Mouse (Mus musculus) gonadal fat pad, adult 2 months (tissue): ENCODE data around the gene Perm1. TPM values are rescaled to one million over a fixed set of nuclear protein-coding genes. Genes with fewer than 3 reads are reported as not detected.

Experiments
- DNase-seq: peaks from one replicate; pipeline ENCODE4 v3.0.0-alpha.2; 2012; ENCODE audit warnings: low read depth
- polyA plus RNA-seq: library from polyadenylated mRNA; depleted of rRNA; stranded (reverse); fragments of >200 nt; gene quantifications from 2 replicates; pipeline ENCODE4 v1.2.3, GENCODE M21; 2012; rRNA removed

Perm1 gene
- polyA plus RNA-seq, 1 experiment = 0.55 TPM

DNA sequence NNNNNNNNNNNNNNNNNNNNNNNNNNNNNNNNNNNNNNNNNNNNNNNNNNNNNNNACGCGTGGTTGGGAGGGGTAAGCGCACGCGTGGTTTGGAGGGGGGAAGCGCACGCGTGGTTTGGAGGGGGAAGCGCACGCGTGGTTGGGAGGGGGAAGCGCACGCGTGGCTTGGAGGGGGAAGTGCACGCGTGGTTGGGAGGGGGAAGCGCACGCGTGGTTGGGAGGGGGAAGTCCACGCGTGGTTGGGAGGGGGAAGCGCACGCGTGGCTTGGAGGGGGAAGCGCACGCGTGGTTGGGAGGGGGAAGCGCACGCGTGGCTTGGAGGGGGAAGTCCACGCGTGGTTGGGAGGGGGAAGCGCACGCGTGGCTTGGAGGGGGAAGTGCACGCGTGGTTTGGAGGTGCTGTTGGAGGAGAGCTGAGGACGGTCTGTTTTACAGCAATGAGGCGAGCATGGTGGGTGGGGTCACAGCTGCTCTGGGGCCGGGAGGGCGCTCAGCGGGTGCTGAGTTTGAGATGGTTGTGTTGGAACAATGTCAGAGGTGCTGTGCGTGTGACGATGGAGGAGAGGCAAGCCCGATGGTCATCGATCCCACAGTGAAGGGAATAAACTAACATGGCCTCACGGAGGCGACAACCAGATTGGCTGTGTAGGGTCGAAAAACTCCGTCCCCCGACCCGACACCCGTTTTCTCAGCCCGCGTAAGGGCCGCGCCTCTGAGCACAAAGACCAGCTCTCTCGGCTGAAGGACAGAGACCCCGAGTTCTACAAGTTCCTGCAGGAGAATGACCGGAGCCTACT is 21.2 kb downstream of the Perm1 start:
- DNase-seq = no peak

DNA sequence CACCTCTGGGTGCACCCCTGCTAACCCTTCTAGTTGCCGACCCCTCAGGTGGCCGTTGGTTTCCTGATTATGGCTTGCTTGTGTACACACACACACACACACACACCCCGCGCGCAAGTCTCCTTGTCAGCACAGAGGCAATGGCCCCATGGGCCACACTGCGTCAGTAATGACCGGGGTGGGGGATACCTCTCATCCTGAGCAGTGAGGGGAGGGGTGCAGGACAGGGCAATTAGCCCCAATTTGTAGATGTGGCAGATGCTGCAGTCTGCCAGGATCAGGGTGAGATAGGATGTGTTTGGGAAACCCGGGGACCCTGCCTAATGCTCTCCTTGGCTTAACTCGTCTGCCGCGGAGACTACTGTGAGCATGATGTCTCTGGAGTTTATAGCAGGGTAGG is 33.9 kb downstream of the Perm1 start:
- DNase-seq = no peak

DNA sequence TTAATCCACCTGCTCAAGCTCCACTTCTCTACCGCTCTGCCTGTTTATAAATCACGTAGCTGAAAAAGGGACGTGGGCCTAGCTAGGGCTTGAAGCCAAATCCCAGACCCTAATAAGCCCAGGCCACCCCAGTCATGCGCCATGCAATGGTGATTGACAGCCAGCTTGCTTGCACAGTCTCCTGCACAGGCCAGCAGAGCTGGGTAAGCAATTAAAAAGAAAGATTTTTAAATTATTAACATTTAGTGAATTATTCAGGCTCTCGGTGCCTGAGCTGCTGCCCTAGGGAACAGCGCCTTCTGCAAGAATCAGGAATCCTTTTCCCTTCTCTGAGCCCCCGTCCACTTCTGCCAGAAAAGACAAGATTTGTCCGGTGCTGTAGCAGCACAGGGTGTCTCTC is 35.4 kb downstream of the Perm1 start:
- DNase-seq = no peak

DNA sequence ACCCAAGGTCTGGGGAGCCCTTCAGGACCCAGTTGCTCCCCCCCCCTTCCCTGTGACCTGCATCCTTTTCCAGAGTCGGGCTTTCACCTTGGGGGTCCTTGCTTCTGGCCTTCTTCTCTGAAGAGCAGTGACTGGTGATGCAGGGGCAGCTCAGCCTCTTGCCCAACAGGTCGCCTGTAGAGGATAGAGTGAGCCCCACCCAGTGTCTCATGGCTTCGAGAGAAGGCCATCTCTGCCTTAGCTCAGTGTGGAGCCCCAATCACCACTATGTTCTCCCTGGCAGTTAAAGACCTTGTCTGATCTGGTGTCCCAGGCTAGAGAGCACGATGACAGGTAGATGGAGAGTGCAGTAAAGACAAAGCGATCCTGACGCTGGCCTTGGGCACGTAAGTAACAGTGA is 36.5 kb downstream of the Perm1 start:
- no peak for DNase-seq

DNA sequence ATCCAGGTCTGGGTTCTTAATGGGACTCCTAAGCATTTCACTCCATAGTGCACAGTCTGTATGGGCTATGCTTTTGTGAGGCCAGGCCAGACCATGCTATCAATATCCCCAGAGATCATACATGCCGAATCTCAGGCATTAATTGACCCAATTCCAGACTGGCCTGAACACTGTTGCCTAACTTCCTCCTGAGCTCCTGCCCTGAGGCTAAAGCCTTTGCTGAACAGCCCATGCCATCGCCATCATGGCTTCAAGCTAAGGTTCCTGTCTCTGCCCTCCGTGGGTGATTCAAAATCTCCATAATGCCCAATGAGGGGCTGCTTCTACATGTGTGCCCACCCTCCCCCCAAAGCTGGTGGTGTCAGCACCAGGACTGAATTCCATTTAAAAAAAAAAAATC is 37.0 kb downstream of the Perm1 start:
- no peak for DNase-seq

DNA sequence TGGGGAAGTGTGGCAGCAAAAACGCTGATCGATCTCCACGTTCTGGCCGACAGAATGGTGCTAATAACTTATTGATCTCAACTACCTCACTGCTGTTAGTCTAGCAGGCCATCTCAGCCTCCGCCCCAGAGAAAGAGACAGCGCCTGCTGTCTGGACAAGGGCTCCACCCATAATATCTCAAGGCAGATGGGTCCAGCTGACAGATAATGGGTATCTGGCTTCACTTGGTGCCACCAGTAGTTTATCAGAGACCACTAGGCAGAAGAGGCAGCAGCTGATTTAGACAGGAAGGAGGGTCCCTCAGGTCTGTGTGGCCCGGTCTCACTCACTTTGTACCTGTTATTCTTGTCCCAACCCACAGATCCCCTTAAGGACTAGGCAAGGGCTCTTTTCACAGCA is 37.4 kb downstream of the Perm1 start:
- no peak for DNase-seq

DNA sequence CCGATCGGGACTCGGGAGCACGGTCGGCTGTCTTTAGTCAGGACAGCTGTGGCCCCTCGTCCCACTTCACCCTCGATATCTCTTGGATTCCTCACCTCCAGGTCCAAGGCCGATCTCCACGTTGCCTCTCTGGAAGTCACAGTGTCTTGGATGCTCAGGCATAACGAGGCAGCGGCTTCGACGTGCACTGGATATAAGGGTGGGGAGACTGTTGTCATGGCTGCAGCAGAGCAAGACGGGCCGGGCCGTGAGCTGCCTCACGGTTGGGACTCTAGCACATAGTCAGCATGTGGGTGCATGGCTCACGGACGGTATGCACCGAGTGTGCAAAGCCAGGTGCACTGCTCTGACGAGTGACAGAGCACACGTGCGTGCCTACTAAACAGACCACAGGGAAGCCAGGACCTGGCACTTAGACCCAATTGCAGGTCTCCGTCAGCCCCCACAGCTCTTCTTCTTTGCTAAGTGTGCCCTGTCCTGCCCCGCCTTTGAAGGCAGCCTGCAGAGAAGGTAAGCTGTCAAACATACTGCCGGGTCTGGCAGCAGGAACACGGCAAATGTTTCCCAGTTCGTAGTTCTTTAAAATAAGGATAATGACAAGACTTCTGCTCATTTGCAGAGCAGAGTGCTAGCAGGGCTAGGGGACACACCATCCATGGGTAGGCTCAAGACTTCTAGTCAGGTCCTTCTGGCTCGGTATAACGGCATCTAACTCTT is 38.9 kb downstream of the Perm1 start:
- DNase-seq = no peak

DNA sequence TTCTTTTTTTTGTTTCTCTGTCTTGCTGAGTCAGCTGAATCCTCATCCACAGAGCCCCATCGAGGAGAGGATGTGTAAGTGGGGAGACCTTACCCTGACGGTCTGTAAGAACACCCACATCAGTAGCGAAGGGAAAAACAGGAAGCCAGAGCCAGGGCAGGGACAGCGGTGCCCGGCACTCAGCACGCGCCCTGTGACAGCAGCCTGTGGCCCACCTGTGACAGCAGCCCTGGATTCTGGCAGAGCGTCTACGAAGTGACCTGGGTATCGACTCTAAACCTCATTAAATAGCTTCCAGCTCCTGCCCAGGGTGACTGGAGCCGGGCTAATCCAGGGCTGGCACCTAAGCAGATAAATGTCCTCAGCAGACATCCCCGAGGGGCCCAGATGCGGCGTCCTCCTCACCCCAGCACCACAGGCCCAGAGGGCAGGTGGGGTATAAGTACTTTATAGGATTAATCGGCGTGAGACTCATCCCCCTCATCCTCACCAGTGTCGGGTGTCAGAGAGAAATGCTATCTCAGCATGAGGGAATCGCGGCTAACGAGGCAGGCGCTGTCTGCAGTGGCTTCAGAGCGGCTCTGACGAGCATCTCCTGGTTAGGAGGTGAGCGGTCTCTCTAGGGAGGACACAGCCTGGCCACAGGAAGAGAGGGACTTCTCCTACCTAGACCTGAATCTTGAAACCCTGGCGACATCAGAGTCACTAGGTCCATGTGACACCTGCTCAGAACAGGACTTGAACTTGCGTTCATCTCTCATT is 39.6 kb downstream of the Perm1 start, which contains the start of gene Samd11:
Samd11 (minus strand) TSS at position 580 of the 762 bp plus-strand sequence.
- no peak for DNase-seq

Other genes starting within 250 kb of the Perm1 start
- gene B3galt6, start 223.2 kb upstream of the Perm1 start, polyA plus RNA-seq = 8.8 and 9.6 TPM in 2 replicates
- 119 and 131 TPM in 2 replicates for gene Sdf4, start 223.0 kb upstream of the Perm1 start, polyA plus RNA-seq
- gene Tnfrsf4, start 202.0 kb upstream of the Perm1 start, polyA plus RNA-seq = 3.5 and 3.8 TPM in 2 replicates
- 3.5 and 3.6 TPM in 2 replicates for gene Tnfrsf18, start 189.7 kb upstream of the Perm1 start, polyA plus RNA-seq
- 17.0 and 21.7 TPM in 2 replicates for gene Ttll10, start 156.5 kb upstream of the Perm1 start, polyA plus RNA-seq
- 23.5 and 23.8 TPM in 2 replicates for gene 9430015G10Rik, start 105.9 kb upstream of the Perm1 start, polyA plus RNA-seq
- 0.58 and 0.86 TPM in 2 replicates for gene Rnf223, start 85.4 kb upstream of the Perm1 start, polyA plus RNA-seq
- 71.1 and 73.9 TPM in 2 replicates for gene Agrn, start 18.4 kb upstream of the Perm1 start, polyA plus RNA-seq
- gene Isg15, start 15.1 kb upstream of the Perm1 start, polyA plus RNA-seq = 10.5 and 11.0 TPM in 2 replicates
- gene AW011738, start 12.6 kb upstream of the Perm1 start, polyA plus RNA-seq = 3.5 and 6.4 TPM in 2 replicates
- 37.5 and 39.1 TPM in 2 replicates for gene Plekhn1, start 19.0 kb downstream of the Perm1 start, polyA plus RNA-seq
- 54.6 and 67.1 TPM in 2 replicates for gene Noc2l, start 20.1 kb downstream of the Perm1 start, polyA plus RNA-seq
- gene Samd11, start 39.8 kb downstream of the Perm1 start, polyA plus RNA-seq = 0.47 and 2.2 TPM in 2 replicates
- 0.05 TPM in 1 of 2 replicates, not detected in the other for gene Vmn2r-ps159, start 115.2 kb downstream of the Perm1 start, polyA plus RNA-seq